Mouse (Mus musculus): ENCODE measurements around the gene Adcy6. TPM values are rescaled to one million over a fixed set of nuclear protein-coding genes. Genes with fewer than 3 reads are reported as not detected.

Gene Adcy6
- total and polyA plus RNA-seq, 3 experiments: 76.0 to 77.3 TPM; not detected in 1

- TF ChIP-seq RAD21 (IDR thresholded peaks at IDR 0.05; ENCODE audit: low read depth, low read length) (no peak), GATA1 (IDR thresholded peaks at IDR 0.05; ENCODE audit: low read depth, low read length) (no peak), POLR2AphosphoS2 (IDR thresholded peaks at IDR 0.05; ENCODE audit: low read length) (0 out of 2 replicates have a peak, but pooled peaks have one; percentile 18), MAFK (IDR thresholded peaks at IDR 0.05; ENCODE audit: borderline replicate concordance, low read depth, low read length) (no peak), BHLHE40 (IDR thresholded peaks at IDR 0.05; ENCODE audit: borderline replicate concordance, low read depth, low read length) (no peak), HCFC1 (IDR thresholded peaks at IDR 0.05; ENCODE audit: low read depth, low read length) (no peak), TBP (IDR thresholded peaks at IDR 0.05; ENCODE audit: low read depth, low read length) (no peak), TCF12 (IDR thresholded peaks at IDR 0.05; ENCODE audit: low read depth, low read length) (peak; percentile 17; the same call in 1 of the 2 replicates), EP300 (IDR thresholded peaks at IDR 0.05; ENCODE audit: low read depth in 1 of 2, low read length in 2 of 2) (peak in 1 of 2 experiments; percentile 31; a peak in 2 of 4 replicates), ETS1 (IDR thresholded peaks at IDR 0.05; ENCODE audit: low read depth, low read length) (peak; percentile 62), ZNF384 (IDR thresholded peaks at IDR 0.05; ENCODE audit: low read depth, low read length) (no peak), MXI1 (IDR thresholded peaks at IDR 0.05; ENCODE audit: low read depth, low read length) (no peak; the same call in none of the 2 replicates), MEF2A (IDR thresholded peaks at IDR 0.05; ENCODE audit: extremely low read depth, insufficient replicate concordance, low read depth, low read length, poor library complexity, severe bottlenecking) (0 out of 2 replicates have a peak, but pooled peaks have one; percentile 11), CHD2 (IDR thresholded peaks at IDR 0.05; ENCODE audit: low read length) (no peak), POLR2A (IDR thresholded peaks at IDR 0.05; ENCODE audit: control insufficient read depth in 1 of 2, insufficient read depth in 1 of 2, low read depth in 1 of 2, low read length in 2 of 2, poor library complexity in 1 of 2) (no peak), TAL1 (IDR thresholded peaks at IDR 0.05; ENCODE audit: low read length) (peak; percentile 36; the same call in 1 of the 2 replicates), KAT2A (conservative IDR thresholded peaks at IDR 0.05; ENCODE audit: low read depth, low read length) (no peak), USF2 (IDR thresholded peaks at IDR 0.05; ENCODE audit: borderline replicate concordance in 1 of 2, insufficient read depth in 1 of 2, low read depth in 1 of 2, low read length in 2 of 2) (no peak), MYB (IDR thresholded peaks at IDR 0.05; ENCODE audit: low read depth, low read length) (no peak), E2F4 (IDR thresholded peaks at IDR 0.05; ENCODE audit: borderline replicate concordance, low read depth, low read length) (no peak)
Observed at GRCm38 (mm10) chr15:98607557-98607956, 2.3 kb downstream of the Adcy6 start (continued).

- Histone ChIP-seq H3K27me3 (ENCODE audit: control insufficient read depth in 1 of 2, insufficient read depth in 2 of 2, low read length in 2 of 2) (no peaks in the 10 kb centered on the region), H3K36me3 (ENCODE audit: control insufficient read depth in 1 of 2, insufficient read depth in 2 of 2, low read length in 2 of 2) (peaks cover 2 to 53% of the 10 kb centered on the region in 2 experiments; a peak in 3 of 4 replicates), H3K4me1 (ENCODE audit: control insufficient read depth in 1 of 2, insufficient read depth in 2 of 2, low read length in 2 of 2) (peaks cover 30 to 70% of the 10 kb centered on the region in 2 experiments), H3K79me2 (ENCODE audit: control insufficient read depth, insufficient read depth, low read length, poor library complexity) (peaks cover 68% of the 10 kb centered on the region), H3K9ac (ENCODE audit: control insufficient read depth, low read depth, low read length, poor library complexity, severe bottlenecking) (peak overlapping the region; percentile 85), H3K27ac (ENCODE audit: control insufficient read depth, low read depth, low read length) (peak overlapping the region; percentile 91), H3K9me3 (replicated peaks; ENCODE audit: insufficient read depth, low read length) (no peaks in the 10 kb centered on the region), H3K4me3 (ENCODE audit: control insufficient read depth in 1 of 2, insufficient read depth in 1 of 2, low read depth in 2 of 2, low read length in 2 of 2) (peak overlapping the region; percentile 81 to 98)
- TF ChIP-seq ETS1 (IDR thresholded peaks at IDR 0.05; ENCODE audit: low read depth, low read length) (peak; percentile 27; the same call in 1 of the 2 replicates), CHD1 (IDR thresholded peaks at IDR 0.05; ENCODE audit: low read depth, low read length) (no peak; the same call in 1 of the 2 replicates), RCOR1 (IDR thresholded peaks at IDR 0.05; ENCODE audit: low read depth, low read length) (no peak)
- peak; percentile 73 for DNase-seq (ENCODE audit: low read depth, low spot score)
Observed at GRCm38 (mm10) chr15:98606739-98607138, 3.1 kb downstream of the Adcy6 start.
